Mouse (Mus musculus) spleen, adult 12 weeks (tissue): Measurements from ENCODE around the gene Vps8.
"Not testable (repeated sequence)": the region's sequence is repeated elsewhere in the genome, so short reads cannot be mapped to it uniquely, and the experiment has no call there.

ENCODE experiments used
- DNase-seq: peaks from one replicate; pipeline ENCODE4 v3.0.0; 2022; ENCODE audit warnings: low spot score

Vps8 gene

DNA sequence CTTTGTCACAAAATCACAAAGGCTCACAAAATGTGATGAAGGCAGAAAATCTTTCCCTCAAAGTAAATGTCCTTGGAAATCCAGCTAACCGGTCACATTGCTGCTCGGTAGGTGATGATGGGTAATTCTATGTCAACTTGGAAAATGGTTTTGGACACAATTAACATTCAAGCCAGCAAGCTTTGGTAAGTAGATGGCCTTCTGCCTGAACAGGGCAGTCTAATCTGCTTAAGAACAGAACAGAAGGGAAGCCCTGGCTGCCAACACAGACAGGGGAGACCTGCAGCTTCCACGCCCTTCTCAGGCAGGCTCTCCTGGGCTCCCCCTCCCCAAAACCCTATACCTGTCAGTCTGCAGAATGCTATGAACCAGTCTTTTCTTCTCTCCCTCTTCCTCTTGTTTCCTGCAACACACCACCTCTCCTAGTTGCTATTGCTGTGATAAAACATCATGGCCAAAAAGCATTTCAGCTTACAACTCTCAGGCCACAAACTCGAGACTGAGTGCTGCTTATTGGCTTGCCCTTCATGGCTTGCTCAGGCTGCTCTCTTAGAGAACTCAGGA lies 242.6 kb downstream of the Vps8 start:
- DNase-seq = no peak

DNA sequence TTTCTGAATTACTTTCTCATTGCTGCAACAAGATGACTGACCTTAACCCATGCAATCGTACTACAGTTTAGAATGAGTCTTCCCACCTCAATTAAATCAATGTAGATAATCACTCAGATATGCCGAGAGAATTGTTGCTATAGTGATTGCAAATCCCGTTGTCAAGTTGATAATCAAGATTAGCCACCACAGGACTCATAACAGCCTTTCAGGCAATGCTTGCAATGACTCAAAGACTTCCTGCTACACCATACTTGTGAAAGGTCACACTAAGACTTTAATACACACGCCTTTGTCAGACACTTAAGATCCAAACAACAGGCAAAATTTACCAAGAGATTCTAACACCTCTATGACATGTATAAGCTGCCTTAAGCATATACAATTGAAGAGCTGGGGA lies 249.0 kb downstream of the Vps8 start:
- DNase-seq = no peak

DNA sequence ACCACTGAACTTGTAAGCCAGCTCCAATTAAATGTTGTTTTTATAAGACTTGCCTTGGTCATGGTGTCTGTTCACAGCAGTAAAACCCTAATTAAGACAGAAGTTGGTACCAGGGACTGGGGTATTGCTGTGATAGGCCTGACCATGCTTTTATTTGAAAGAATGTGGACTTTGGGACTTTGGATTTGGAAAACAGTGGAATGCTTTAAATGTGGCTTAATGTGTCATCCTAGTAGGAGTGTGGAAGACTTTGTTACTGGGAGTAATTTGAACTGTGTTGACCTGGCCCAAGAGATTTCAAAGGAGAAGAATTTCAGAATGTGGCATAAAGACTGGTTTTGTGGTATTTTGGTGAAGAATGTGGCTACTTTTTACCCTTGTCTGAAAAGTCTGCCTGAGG lies 250.1 kb downstream of the Vps8 start:
- not testable (repeated sequence) for DNase-seq

DNA sequence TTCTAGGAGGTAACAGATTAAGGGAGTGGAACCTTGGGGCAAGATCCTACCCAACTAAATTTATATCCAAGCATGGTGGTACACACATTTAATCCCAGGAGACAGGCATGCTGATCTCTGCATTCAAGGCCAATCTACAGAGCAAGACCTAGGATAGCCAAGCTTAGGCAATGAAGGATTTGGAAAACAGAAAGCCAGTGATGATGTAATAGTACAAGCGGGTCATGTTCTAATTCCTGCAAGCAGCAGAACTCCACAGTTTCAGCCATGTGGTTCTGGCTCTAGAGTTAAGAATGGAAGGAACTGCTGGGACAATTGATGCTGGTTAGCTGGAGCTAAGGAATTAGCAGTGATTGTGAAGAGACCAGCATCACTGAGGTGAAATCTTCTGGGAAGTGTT lies 250.7 kb downstream of the Vps8 start:
- not testable (repeated sequence) for DNase-seq

DNA sequence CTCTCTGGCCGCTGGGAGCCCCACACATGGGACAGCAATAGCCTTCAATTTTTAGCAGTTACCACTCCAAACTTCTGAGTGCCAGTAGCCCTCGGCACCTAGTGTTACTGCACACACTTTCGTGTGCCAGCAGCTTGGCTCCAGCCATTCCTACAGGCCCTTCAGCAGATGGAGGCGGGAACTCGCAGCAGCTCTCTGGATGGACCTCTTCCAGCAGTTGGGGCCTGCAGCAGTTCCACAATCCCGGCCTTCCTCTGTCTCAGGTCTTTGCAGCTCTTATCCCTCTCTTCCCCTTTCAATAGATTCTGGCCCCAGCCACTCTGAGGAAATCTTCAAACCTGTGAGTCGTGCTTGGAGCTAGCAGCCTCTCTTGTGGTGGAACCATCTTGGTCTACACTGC lies 253.9 kb downstream of the Vps8 start:
- DNase-seq = no peak

DNA sequence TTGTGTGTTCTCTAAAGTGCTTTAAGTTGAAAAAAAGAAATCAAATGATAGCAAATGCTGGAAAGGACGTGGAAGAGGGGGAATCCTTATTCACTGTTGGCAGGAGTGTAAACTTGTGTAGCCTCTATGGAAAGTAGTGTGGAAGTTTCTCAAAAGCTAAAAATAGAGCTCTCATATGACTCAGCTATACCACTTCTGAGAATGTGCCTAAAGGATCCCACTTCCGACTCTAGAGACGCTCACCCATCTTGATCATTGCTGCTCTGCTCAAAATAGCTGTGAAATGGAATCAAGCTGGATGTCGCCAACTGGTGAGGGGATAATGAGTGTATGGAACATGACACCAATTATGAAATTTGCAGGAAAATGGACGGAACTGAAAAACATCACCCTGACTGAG lies 264.5 kb downstream of the Vps8 start:
- no peak for DNase-seq

DNA sequence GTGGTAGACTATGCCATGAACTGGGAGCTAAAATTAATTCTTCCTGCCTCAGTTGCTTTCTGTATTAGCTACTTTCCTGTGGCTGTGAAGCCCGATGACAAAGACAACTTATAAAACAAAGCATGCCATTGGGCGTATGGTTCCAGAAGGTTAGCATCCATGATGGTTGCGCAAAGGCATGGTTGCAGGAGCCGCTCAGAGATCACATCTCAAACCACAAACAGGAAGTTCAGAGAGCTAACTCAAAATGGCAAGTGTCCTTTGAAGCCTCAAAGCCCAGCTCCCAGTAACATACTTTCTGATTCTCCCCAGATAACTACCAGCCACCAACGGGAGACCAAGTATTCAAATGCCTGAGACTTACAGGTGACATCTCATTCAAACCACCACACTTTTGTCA lies 266.2 kb downstream of the Vps8 start:
- DNase-seq = no peak

DNA sequence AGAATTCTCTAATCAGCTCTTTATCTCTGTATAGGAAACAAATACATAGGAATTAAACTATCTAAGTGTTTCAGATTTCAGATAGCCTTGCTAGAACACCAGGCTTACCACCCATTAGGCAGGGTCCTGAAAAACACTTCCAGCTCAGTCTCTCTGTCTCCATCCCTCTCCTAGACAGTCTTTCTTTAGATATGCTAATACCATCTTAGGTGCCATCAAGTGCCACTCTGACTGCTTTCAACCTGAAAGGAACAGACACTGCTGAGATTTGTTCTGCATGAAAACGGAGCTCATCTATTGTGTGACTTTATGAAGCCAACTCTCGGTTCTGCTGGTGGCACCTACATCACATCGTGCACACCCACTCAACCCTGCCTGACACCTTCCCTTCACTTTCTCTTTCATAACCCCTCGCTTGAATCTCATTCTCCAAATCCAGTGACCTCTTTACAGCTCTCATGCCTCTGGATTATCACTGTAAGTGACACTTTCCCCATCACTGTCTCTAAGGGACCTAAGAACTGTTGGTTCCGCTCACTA lies 267.4 kb downstream of the Vps8 start:
- no peak for DNase-seq

DNA sequence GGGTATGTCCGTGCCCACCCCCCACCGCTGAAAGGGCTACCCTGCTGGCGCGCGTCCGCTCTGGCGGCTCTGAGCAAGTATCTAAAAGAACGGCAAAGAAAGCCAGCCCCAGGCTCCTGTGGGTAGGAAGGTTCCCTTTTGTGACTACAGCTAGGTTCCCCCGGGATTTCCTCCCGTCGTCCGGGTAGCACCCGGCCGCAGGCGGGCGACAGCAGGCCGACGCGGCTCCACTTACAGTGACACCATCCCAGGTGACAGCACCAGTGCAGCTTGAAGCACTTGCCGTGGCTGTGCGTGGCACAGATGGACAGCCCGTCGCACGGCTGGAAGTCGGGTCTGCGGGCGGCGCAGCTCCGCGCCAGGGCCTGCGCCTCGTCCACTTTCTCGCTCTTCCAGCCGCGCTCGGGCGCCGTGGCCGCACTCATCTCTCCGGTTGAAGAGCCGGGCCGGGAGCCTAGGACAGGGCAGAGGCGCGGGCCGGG lies 271.1 kb downstream of the Vps8 start:
- DNase-seq = peak; percentile 14
